Mouse (Mus musculus): Measurements from ENCODE around the gene Lpcat1.

GRCm38 (mm10) chr13:73509869-73510268 is 42.9 kb downstream of the Lpcat1 start:
- TF ChIP-seq CTCF (IDR thresholded peaks at IDR 0.05; ENCODE audit: borderline replicate concordance, insufficient read depth, low read length) (no peak), POLR2A (IDR thresholded peaks at IDR 0.05; ENCODE audit: low read depth, low read length) (no peak)

Measured in embryonic fibroblast, embryonic 13.5 days (primary cell).